Mouse (Mus musculus) kidney, adult 2 months (tissue): ENCODE results near the gene Lrrc4b.

Experiments
- CTCF ChIP-seq: fragments of 200-500 bp; conservative IDR thresholded peaks from 2 replicates; pipeline ENCODE4 v1.5.1; 2011; ENCODE audit warnings: low read depth, mild to moderate bottlenecking, control low read depth, low read length, moderate library complexity, mixed read lengths; ENCODE audit not compliant: insufficient read depth, insufficient read length
- POLR2A ChIP-seq: fragments of 200-500 bp; IDR thresholded peaks from one replicate; pipeline ENCODE4 v1.6.1; 2011; ENCODE audit warnings: low read depth, low read length, control low read depth

GRCm38 (mm10) chr7:44485572-44486195 lies 56.9 kb downstream of the Lrrc4b start:
- TF ChIP-seq CTCF, result no peak
- TF ChIP-seq POLR2A, result no peak
